ENCODE assay signal across 8 mouse cellular contexts in genomic region chr9:106448498-106449031, GRCm38 (mm10). TPM values are rescaled to one million over a fixed set of nuclear protein-coding genes. Genes with fewer than 3 reads are reported as not detected.
DNase-seq lines count a peak whose midpoint lies in the region; ATAC-seq and TF ChIP-seq lines count a peak whose summit lies in the region.

No protein-coding gene starts in this region.

- DNase-seq in adrenal gland, postnatal 25 days = peak; percentile 76
- DNase-seq in neural tube, embryonic 10.5 days (ENCODE audit: extremely low spot score, low spot score) = peak; percentile 59

- H3K4me2 ChIP-seq in embryonic facial prominence, embryonic 15.5 days (replicated peaks) = peak overlapping the region; percentile 78
- H3K4me2 ChIP-seq in heart, embryonic 14.5 days (ENCODE audit: low read length) = peak overlapping the region; percentile 91
- H3K4me2 ChIP-seq in kidney, embryonic 16.5 days (replicated peaks; ENCODE audit: low read depth, low read length) = peak overlapping the region; percentile 82
- H3K4me2 ChIP-seq in liver, embryonic 16.5 days (ENCODE audit: low read depth, low read length) = peak overlapping the region; percentile 57

- TF ChIP-seq POLR2A in testis, adult 2 months (IDR thresholded peaks at IDR 0.05; ENCODE audit: control insufficient read depth, low read depth, low read length) = peak; percentile 41; the same call in 1 of the 2 replicates

- peak overlapping the region; percentile 65 for H3K9ac ChIP-seq in embryonic facial prominence, embryonic 15.5 days
- H3K9ac ChIP-seq in heart, embryonic 14.5 days (ENCODE audit: low read length) = peak overlapping the region; percentile 79
- peak overlapping the region; percentile 64 for H3K9ac ChIP-seq in kidney, embryonic 16.5 days (replicated peaks; ENCODE audit: low read length)
- H3K9ac ChIP-seq in liver, embryonic 16.5 days (ENCODE audit: low read depth, low read length) = peak overlapping the region; percentile 65

- no peaks in the 10 kb centered on the region for H3K27me3 ChIP-seq in embryonic facial prominence, embryonic 15.5 days
- no peaks in the 10 kb centered on the region for H3K27me3 ChIP-seq in heart, embryonic 14.5 days (ENCODE audit: control insufficient read depth, insufficient read depth, low read length)
- H3K27me3 ChIP-seq in kidney, embryonic 16.5 days (ENCODE audit: insufficient read depth, low read length) = no peaks in the 10 kb centered on the region
- H3K27me3 ChIP-seq in liver, embryonic 16.5 days (ENCODE audit: control insufficient read depth, insufficient read depth, low read depth, low read length) = peaks cover 13% of the 10 kb centered on the region
- H3K27me3 ChIP-seq in testis, adult 2 months (ENCODE audit: control insufficient read depth, insufficient read depth, low read length) = no peaks in the 10 kb centered on the region

- ATAC-seq in CD4-positive, CD25-positive, alpha-beta regulatory T cell, adult 4 months = peak; percentile 77
- ATAC-seq in embryonic facial prominence, embryonic 15.5 days (ENCODE audit: insufficient number of reproducible peaks, low FRiP score, low TSS enrichment, low read depth) = peak; percentile 50; the same call in 1 of the 2 replicates
- ATAC-seq in heart, embryonic 14.5 days (ENCODE audit: insufficient number of reproducible peaks, insufficient read depth, low FRiP score, low read depth) = no peak; the same call in 1 of the 2 replicates
- peak; percentile 54 for ATAC-seq in kidney, embryonic 16.5 days (ENCODE audit: low FRiP score, low TSS enrichment)
- peak; percentile 50 for ATAC-seq in liver, embryonic 16.5 days (ENCODE audit: low read depth)

- peak overlapping the region; percentile 67 for H3K4me3 ChIP-seq in embryonic facial prominence, embryonic 15.5 days (replicated peaks)
- H3K4me3 ChIP-seq in heart, embryonic 14.5 days (ENCODE audit: control insufficient read depth in 1 of 2, insufficient read depth in 1 of 2, low read depth in 1 of 2, low read length in 2 of 2) = peak overlapping the region; percentile 49 to 51
- H3K4me3 ChIP-seq in kidney, embryonic 16.5 days (ENCODE audit: low read length) = peak overlapping the region; percentile 66
- H3K4me3 ChIP-seq in liver, embryonic 16.5 days (ENCODE audit: low read depth, low read length) = peak overlapping the region; percentile 63
- peak overlapping the region; percentile 79 for H3K4me3 ChIP-seq in testis, adult 2 months (ENCODE audit: control insufficient read depth, low read depth, low read length)

- H3K4me1 ChIP-seq in embryonic facial prominence, embryonic 15.5 days = peaks cover 78% of the 10 kb centered on the region
- peaks cover 18 to 43% of the 10 kb centered on the region in 2 experiments for H3K4me1 ChIP-seq in heart, embryonic 14.5 days (ENCODE audit: control insufficient read depth in 2 of 2, insufficient read depth in 2 of 2, low read length in 2 of 2)
- H3K4me1 ChIP-seq in kidney, embryonic 16.5 days (ENCODE audit: insufficient read depth, low read length) = peaks cover 77% of the 10 kb centered on the region
- peaks cover 37% of the 10 kb centered on the region for H3K4me1 ChIP-seq in liver, embryonic 16.5 days (ENCODE audit: control insufficient read depth, low read depth, low read length)
- peaks cover 25% of the 10 kb centered on the region for H3K4me1 ChIP-seq in testis, adult 2 months (ENCODE audit: control insufficient read depth, insufficient read depth, low read length)

- TF ChIP-seq CTCF in testis, adult 2 months (IDR thresholded peaks at IDR 0.05; ENCODE audit: control insufficient read depth, insufficient read depth, insufficient replicate concordance, low read depth, low read length) = peak; percentile 52; the same call in 1 of the 2 replicates

- 1% methylated on average over 23 of the region's 23 CpGs for WGBS in embryonic facial prominence, embryonic 15.5 days
- WGBS in heart, embryonic 14.5 days = 1% methylated on average over 23 of the region's 23 CpGs
- under 1% methylated on average over 23 of the region's 23 CpGs for WGBS in kidney, embryonic 16.5 days
- 0% methylated on average over 23 of the region's 23 CpGs for WGBS in liver, embryonic 16.5 days (ENCODE audit: insufficient replicate concordance)

- peak overlapping the region; percentile 85 for H3K27ac ChIP-seq in embryonic facial prominence, embryonic 15.5 days (replicated peaks)
- peak overlapping the region; percentile 3 to 80; a peak in 3 of 4 replicates for H3K27ac ChIP-seq in heart, embryonic 14.5 days (replicated peaks in 1 of 2; ENCODE audit: control insufficient read depth in 1 of 2, insufficient read depth in 1 of 2, low read depth in 2 of 2, low read length in 2 of 2)
- H3K27ac ChIP-seq in kidney, embryonic 16.5 days (ENCODE audit: low read length) = peak overlapping the region; percentile 89
- H3K27ac ChIP-seq in liver, embryonic 16.5 days (ENCODE audit: low read length) = peak overlapping the region; percentile 77
- peak overlapping the region; percentile 69 for H3K27ac ChIP-seq in testis, adult 2 months (ENCODE audit: control insufficient read depth, insufficient read depth, low read depth, low read length)

- H3K9me3 ChIP-seq in embryonic facial prominence, embryonic 15.5 days (replicated peaks) = no peaks in the 10 kb centered on the region
- no peaks in the 10 kb centered on the region for H3K9me3 ChIP-seq in heart, embryonic 14.5 days (ENCODE audit: control insufficient read depth, low read length)
- no peaks in the 10 kb centered on the region for H3K9me3 ChIP-seq in kidney, embryonic 16.5 days (ENCODE audit: low read length)
- no peaks in the 10 kb centered on the region for H3K9me3 ChIP-seq in liver, embryonic 16.5 days (replicated peaks; ENCODE audit: control insufficient read depth, low read length)

- no peaks in the 10 kb centered on the region for H3K36me3 ChIP-seq in embryonic facial prominence, embryonic 15.5 days
- no peaks in the 10 kb centered on the region for H3K36me3 ChIP-seq in heart, embryonic 14.5 days (ENCODE audit: control insufficient read depth, insufficient read depth, low read length)
- H3K36me3 ChIP-seq in kidney, embryonic 16.5 days (ENCODE audit: insufficient read depth, low read length) = no peaks in the 10 kb centered on the region
- H3K36me3 ChIP-seq in liver, embryonic 16.5 days (ENCODE audit: control insufficient read depth, insufficient read depth) = no peaks in the 10 kb centered on the region
- H3K36me3 ChIP-seq in testis, adult 2 months (ENCODE audit: control insufficient read depth, insufficient read depth, low read length) = no peaks in the 10 kb centered on the region; the same call in 1 of the 2 replicates

RNA-seq across cellular contexts. Expression of gene Abhd14a, which starts 1.1 kb away (rescaled TPM):
- polyA plus RNA-seq in CD4-positive, CD25-positive, alpha-beta regulatory T cell, adult 4 months (2017; shearing (Covaris generic)) = 10 to 100 TPM; 10.5 to 24.2 TPM
- 21.7 and 23.1 TPM in 2 replicates for total RNA-seq in adrenal gland, postnatal 25 days (2021)
- 75.6 and 87.0 TPM in 2 replicates for polyA plus RNA-seq in embryonic facial prominence, embryonic 15.5 days (2015; fragmentation: Nextera tagmentation; extraction: Ambion mirVana)
- 55.9 and 57.5 TPM in 2 replicates for polyA plus RNA-seq in heart, embryonic 14.5 days (2014; fragmentation: Nextera tagmentation; extraction: Ambion mirVana)
- 68.8 and 70.3 TPM in 2 replicates for polyA plus RNA-seq in kidney, embryonic 16.5 days (2015; fragmentation: Nextera tagmentation; extraction: Ambion mirVana)
- 17.2 and 18.8 TPM in 2 replicates for polyA plus RNA-seq in liver, embryonic 16.5 days (2015; fragmentation: Nextera tagmentation; extraction: Ambion mirVana)
- 197 and 198 TPM in 2 replicates for polyA plus RNA-seq in testis, adult 2 months (2012; rRNA removed)

RNA-seq across cellular contexts. Expression of gene Abhd14b, which starts 1.3 kb away (rescaled TPM):
- polyA plus RNA-seq in CD4-positive, CD25-positive, alpha-beta regulatory T cell, adult 4 months (2017; shearing (Covaris generic)) = 10 to 100 TPM; 19.4 to 21.2 TPM
- total RNA-seq in adrenal gland, postnatal 25 days (2021) = 38.0 and 53.8 TPM in 2 replicates
- polyA plus RNA-seq in embryonic facial prominence, embryonic 15.5 days (2015; fragmentation: Nextera tagmentation; extraction: Ambion mirVana) = 34.7 and 44.1 TPM in 2 replicates
- 6.6 and 7.1 TPM in 2 replicates for polyA plus RNA-seq in heart, embryonic 14.5 days (2014; fragmentation: Nextera tagmentation; extraction: Ambion mirVana)
- polyA plus RNA-seq in kidney, embryonic 16.5 days (2015; fragmentation: Nextera tagmentation; extraction: Ambion mirVana) = 45.5 and 48.3 TPM in 2 replicates
- 31.3 and 37.5 TPM in 2 replicates for polyA plus RNA-seq in liver, embryonic 16.5 days (2015; fragmentation: Nextera tagmentation; extraction: Ambion mirVana)
- polyA plus RNA-seq in testis, adult 2 months (2012; rRNA removed) = 12.9 and 14.0 TPM in 2 replicates

RNA-seq across cellular contexts. Expression of gene Pcbp4, which starts 4.5 kb away (rescaled TPM):
- 1 to 10 TPM; 2.9 to 3.1 TPM for polyA plus RNA-seq in CD4-positive, CD25-positive, alpha-beta regulatory T cell, adult 4 months (2017; shearing (Covaris generic))
- 26.8 and 29.9 TPM in 2 replicates for total RNA-seq in adrenal gland, postnatal 25 days (2021)
- 115 and 117 TPM in 2 replicates for polyA plus RNA-seq in embryonic facial prominence, embryonic 15.5 days (2015; fragmentation: Nextera tagmentation; extraction: Ambion mirVana)
- 59.0 and 66.4 TPM in 2 replicates for polyA plus RNA-seq in heart, embryonic 14.5 days (2014; fragmentation: Nextera tagmentation; extraction: Ambion mirVana)
- polyA plus RNA-seq in kidney, embryonic 16.5 days (2015; fragmentation: Nextera tagmentation; extraction: Ambion mirVana) = 119 and 136 TPM in 2 replicates
- 5.1 and 6.0 TPM in 2 replicates for polyA plus RNA-seq in liver, embryonic 16.5 days (2015; fragmentation: Nextera tagmentation; extraction: Ambion mirVana)
- polyA plus RNA-seq in testis, adult 2 months (2012; rRNA removed) = 65.7 and 78.3 TPM in 2 replicates

RNA-seq across cellular contexts. Expression of gene Acy1, which starts 10.4 kb away (rescaled TPM):
- polyA plus RNA-seq in CD4-positive, CD25-positive, alpha-beta regulatory T cell, adult 4 months (2017; shearing (Covaris generic)) = 10 to 100 TPM; 11.6 to 12.2 TPM
- total RNA-seq in adrenal gland, postnatal 25 days (2021) = 17.0 and 20.6 TPM in 2 replicates
- 40.6 and 43.7 TPM in 2 replicates for polyA plus RNA-seq in embryonic facial prominence, embryonic 15.5 days (2015; fragmentation: Nextera tagmentation; extraction: Ambion mirVana)
- 22.8 and 24.8 TPM in 2 replicates for polyA plus RNA-seq in heart, embryonic 14.5 days (2014; fragmentation: Nextera tagmentation; extraction: Ambion mirVana)
- polyA plus RNA-seq in kidney, embryonic 16.5 days (2015; fragmentation: Nextera tagmentation; extraction: Ambion mirVana) = 59.1 and 62.4 TPM in 2 replicates
- polyA plus RNA-seq in liver, embryonic 16.5 days (2015; fragmentation: Nextera tagmentation; extraction: Ambion mirVana) = 34.3 and 36.5 TPM in 2 replicates
- 1.9 and 2.0 TPM in 2 replicates for polyA plus RNA-seq in testis, adult 2 months (2012; rRNA removed)

RNA-seq across cellular contexts. Expression of gene Gpr62, which starts 17.2 kb away (rescaled TPM):
- not detected for polyA plus RNA-seq in CD4-positive, CD25-positive, alpha-beta regulatory T cell, adult 4 months (2017; shearing (Covaris generic))
- 0.21 TPM in 1 of 2 replicates, not detected in the other for total RNA-seq in adrenal gland, postnatal 25 days (2021)
- 0.57 and 0.64 TPM in 2 replicates for polyA plus RNA-seq in embryonic facial prominence, embryonic 15.5 days (2015; fragmentation: Nextera tagmentation; extraction: Ambion mirVana)
- 0.30 and 0.46 TPM in 2 replicates for polyA plus RNA-seq in heart, embryonic 14.5 days (2014; fragmentation: Nextera tagmentation; extraction: Ambion mirVana)
- 0.31 and 0.41 TPM in 2 replicates for polyA plus RNA-seq in kidney, embryonic 16.5 days (2015; fragmentation: Nextera tagmentation; extraction: Ambion mirVana)
- polyA plus RNA-seq in liver, embryonic 16.5 days (2015; fragmentation: Nextera tagmentation; extraction: Ambion mirVana) = 0.04 TPM in 1 of 2 replicates, not detected in the other
- 22.5 and 24.9 TPM in 2 replicates for polyA plus RNA-seq in testis, adult 2 months (2012; rRNA removed)
